Mouse (Mus musculus): Measurements from ENCODE around the gene Ms4a4a.

Ms4a4a gene

DNA sequence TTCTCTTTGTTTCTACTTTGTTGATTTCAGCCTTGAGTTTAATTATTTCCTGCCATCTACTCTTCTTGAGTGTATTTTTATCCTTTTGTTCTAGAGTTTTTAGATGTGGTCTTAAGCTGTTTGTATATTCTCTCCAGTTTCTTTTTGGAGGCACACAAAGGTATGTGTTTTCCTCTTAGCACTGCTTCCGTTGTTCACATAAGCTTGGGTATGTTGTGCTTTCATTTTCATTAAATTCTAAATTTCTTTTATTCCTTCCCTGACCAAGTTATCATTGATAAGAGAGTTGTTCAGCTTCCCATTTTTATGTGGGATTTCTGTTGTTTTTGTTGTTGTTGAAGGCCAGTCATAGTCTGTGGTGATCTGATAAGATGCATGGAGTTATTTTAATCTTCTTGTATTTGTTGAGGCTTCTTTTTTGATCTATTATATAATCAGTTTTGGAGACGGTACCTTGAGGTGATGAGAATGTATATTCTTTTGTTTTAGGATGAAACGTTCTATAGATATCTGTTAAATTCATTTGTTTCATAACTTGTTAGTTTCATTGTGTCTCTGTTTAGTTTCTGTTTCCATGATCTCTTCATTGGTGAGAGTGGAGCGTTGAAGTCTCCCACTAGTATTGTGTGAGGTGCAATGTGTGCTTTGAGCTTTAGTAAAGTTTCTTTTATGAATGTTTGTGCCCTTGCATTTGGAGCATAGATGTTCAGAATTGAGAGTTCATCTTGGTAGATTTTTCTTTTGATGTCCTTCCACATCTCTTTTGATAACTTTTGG lies 59.9 kb downstream of the Ms4a4a start:
- no peak for DNase-seq
